ENCODE assay signal across 8 mouse cellular contexts in genomic region chr17:28879931-28880391, GRCm38 (mm10). TPM values are rescaled to one million over a fixed set of nuclear protein-coding genes. Genes with fewer than 3 reads are reported as not detected.
DNase-seq lines count a peak whose midpoint lies in the region; ATAC-seq and TF ChIP-seq lines count a peak whose summit lies in the region.

No protein-coding gene starts in this region.

- peaks cover 28% of the 10 kb centered on the region; the same call in 1 of the 2 replicates for H3K27me3 ChIP-seq in G1E (ENCODE audit: insufficient read depth, low read length)
- H3K27me3 ChIP-seq in forebrain, embryonic 12.5 days, result peaks cover 32% of the 10 kb centered on the region

- no peak overlapping the region for H3K4me3 ChIP-seq in G1E (ENCODE audit: low read depth, low read length)
- 0 out of 2 replicates have a peak overlapping the region, but pooled peaks have one; percentile 0 for H3K4me3 ChIP-seq in forebrain, embryonic 12.5 days (replicated peaks)

- H3K9me3 ChIP-seq in G1E (replicated peaks), result no peaks in the 10 kb centered on the region
- no peaks in the 10 kb centered on the region for H3K9me3 ChIP-seq in forebrain, embryonic 12.5 days

- H3K36me3 ChIP-seq in G1E (replicated peaks), result no peaks in the 10 kb centered on the region
- H3K36me3 ChIP-seq in forebrain, embryonic 12.5 days (replicated peaks), result no peaks in the 10 kb centered on the region

- 6% methylated on average over 18 of the region's 18 CpGs for WGBS in forebrain, embryonic 12.5 days

- no peak overlapping the region for H3K27ac ChIP-seq in forebrain, embryonic 12.5 days

- no peak for ATAC-seq in G1E (ENCODE audit: extremely low read depth, insufficient number of reproducible peaks, low FRiP score, poor library complexity, severe bottlenecking)
- no peak for ATAC-seq in forebrain, embryonic 12.5 days (ENCODE audit: low FRiP score)

- H3K4me2 ChIP-seq in forebrain, embryonic 12.5 days, result peak overlapping the region; percentile 36

- H3K9ac ChIP-seq in forebrain, embryonic 12.5 days, result no peak overlapping the region

- peaks cover 22% of the 10 kb centered on the region for H3K4me1 ChIP-seq in G1E (ENCODE audit: insufficient read depth, low read depth, low read length)
- peaks cover 8% of the 10 kb centered on the region for H3K4me1 ChIP-seq in forebrain, embryonic 12.5 days

- peak; percentile 98 for TF ChIP-seq CTCF in G1E (IDR thresholded peaks at IDR 0.05; ENCODE audit: low read depth, low read length)

- peak; percentile 69 for DNase-seq in G1E (ENCODE audit: low spot score)
- peak; percentile 49 for DNase-seq in c-Kit-negative CD71-positive TER-119-positive erythroid progenitor cells, embryonic 14.5 days (ENCODE audit: low read depth, low spot score)
- peak; percentile 88 for DNase-seq in heart, postnatal 4 days
- peak; percentile 79 to 83 for DNase-seq in layer of hippocampus, postnatal 10 days (ENCODE audit: low spot score in 2 of 2)
- peak; percentile 82 for DNase-seq in lung, postnatal 14 days
- peak; percentile 85 for DNase-seq in retina, postnatal 1 day
- peak; percentile 55 for DNase-seq in urinary bladder, adult 2 months (ENCODE audit: low spot score)

RNA-seq across cellular contexts. Expression of gene Pnpla1, which starts 21.8 kb away (rescaled TPM):
- total RNA-seq in G1E (2014; fragmentation: Nextera tagmentation), result not detected in 2 replicates
- total RNA-seq in G1E (2017), result 0.06 TPM in 1 of 2 replicates, not detected in the other
- polyA plus RNA-seq in G1E (2012), result not detected in 2 replicates
- not detected in 2 replicates for polyA plus RNA-seq in forebrain, embryonic 12.5 days (2016; fragmentation: Nextera tagmentation; extraction: Ambion mirVana)
- total RNA-seq in heart, postnatal 4 days (2021), result under 1 TPM in 1 of 2 experiments, not detected in 1; 0.07 TPM
- total RNA-seq in layer of hippocampus, postnatal 10 days (2021), result under 1 TPM; 0.27 to 0.46 TPM
- polyA plus RNA-seq in urinary bladder, adult 2 months (2012; rRNA removed), result 0.01 TPM in 1 of 2 replicates, not detected in the other

RNA-seq across cellular contexts. Expression of gene 4930539E08Rik, which starts 35.2 kb away (rescaled TPM):
- total RNA-seq in G1E (2014; fragmentation: Nextera tagmentation) (not detected in 2 replicates), G1E (2017) (0.11 and 0.12 TPM in 2 replicates)
- polyA plus RNA-seq in G1E (2012), result not detected in 2 replicates
- 0.23 TPM in 2 replicates for polyA plus RNA-seq in forebrain, embryonic 12.5 days (2016; fragmentation: Nextera tagmentation; extraction: Ambion mirVana)
- under 1 TPM in 1 of 2 experiments, not detected in 1; 0.12 TPM for total RNA-seq in heart, postnatal 4 days (2021)
- total RNA-seq in layer of hippocampus, postnatal 10 days (2021), result 1 to 10 TPM; 4.7 to 5.1 TPM
- 0.14 and 0.29 TPM in 2 replicates for polyA plus RNA-seq in urinary bladder, adult 2 months (2012; rRNA removed)

Comparison
In these comparisons a context has a peak if more than half of its experiments do, and no peak if none do; other contexts are left out.
1. RNA of gene 4930539E08Rik, which starts 35.2 kb away (total RNA-seq): 4.7 to 5.1 TPM in layer of hippocampus, postnatal 10 days; 0.12 TPM in heart, postnatal 4 days and 0.11 to 0.12 TPM in G1E; every median in the first group is over 4 times any median in the second.
2. Peak in every context shown above with its lines, with median percentiles within 50 percentile points of each other: DNase-seq.